ENCODE assay signal across 27 mouse cellular contexts in genomic region chr13:69974835-69975234, GRCm38 (mm10).
"Had no signal": no experiment of that assay in that cellular context is flagged by ENCODE, and none has a peak within 500 bp of the region (broad histone marks: within the 10 kb centered on the region; RNA-seq: fewer than 3 reads in every experiment).

No protein-coding gene starts in this region.

- DNase-seq: cerebellum, adult 9-10 months; cerebellum, adult 9-11 months; cerebellum, postnatal 10 days; cerebellum, postnatal 14 days; cerebellum, postnatal 25 days; cerebellum, postnatal 36 days; embryo, embryonic 11 days; forebrain, postnatal 0 days; gastrocnemius, adult 2 months; gastrocnemius, postnatal 10 days; gastrocnemius, postnatal 14 days; gastrocnemius, postnatal 25 days; gastrocnemius, postnatal 36 days; heart, adult 18-20 months; heart, adult 2 months had no signal

- H3K9me3 ChIP-seq: embryonic facial prominence, embryonic 10.5 days; embryonic facial prominence, embryonic 12.5 days; embryonic facial prominence, embryonic 13.5 days; embryonic facial prominence, embryonic 15.5 days; forebrain, embryonic 10.5 days; forebrain, embryonic 12.5 days; forebrain, embryonic 13.5 days; forebrain, embryonic 15.5 days; heart, embryonic 10.5 days had no signal

- H3K4me1 ChIP-seq: embryonic facial prominence, embryonic 10.5 days; embryonic facial prominence, embryonic 12.5 days; embryonic facial prominence, embryonic 15.5 days; forebrain, embryonic 10.5 days; forebrain, embryonic 12.5 days; forebrain, embryonic 15.5 days; heart, embryonic 10.5 days had no signal

- ATAC-seq: forebrain, embryonic 13.5 days; forebrain, embryonic 14.5 days; forebrain, embryonic 15.5 days; forebrain, embryonic 16.5 days; forebrain, postnatal 0 days had no signal

- H3K9ac ChIP-seq: embryonic facial prominence, embryonic 12.5 days; embryonic facial prominence, embryonic 13.5 days; embryonic facial prominence, embryonic 15.5 days; forebrain, embryonic 12.5 days; forebrain, embryonic 13.5 days; forebrain, embryonic 15.5 days; forebrain, postnatal 0 days had no signal

- H3K27ac ChIP-seq: embryonic facial prominence, embryonic 10.5 days; embryonic facial prominence, embryonic 12.5 days; embryonic facial prominence, embryonic 13.5 days; embryonic facial prominence, embryonic 15.5 days; forebrain, embryonic 10.5 days; forebrain, embryonic 12.5 days; forebrain, embryonic 13.5 days; forebrain, embryonic 15.5 days; gastrocnemius, adult 2 months; heart, adult 2 months; heart, embryonic 10.5 days had no signal

- H3K4me3 ChIP-seq: embryonic facial prominence, embryonic 10.5 days; embryonic facial prominence, embryonic 12.5 days; embryonic facial prominence, embryonic 13.5 days; embryonic facial prominence, embryonic 15.5 days; erythroblast, embryonic 14.5 days; forebrain, embryonic 10.5 days; forebrain, embryonic 12.5 days; forebrain, embryonic 13.5 days; forebrain, embryonic 15.5 days; gastrocnemius, adult 2 months; heart, adult 2 months; heart, embryonic 10.5 days had no signal

- H3K36me3 ChIP-seq: embryonic facial prominence, embryonic 10.5 days; embryonic facial prominence, embryonic 12.5 days; embryonic facial prominence, embryonic 13.5 days; embryonic facial prominence, embryonic 15.5 days; forebrain, embryonic 10.5 days; forebrain, embryonic 12.5 days; forebrain, embryonic 15.5 days; heart, embryonic 10.5 days had no signal

- H3K27me3 ChIP-seq: embryonic facial prominence, embryonic 12.5 days; embryonic facial prominence, embryonic 13.5 days; embryonic facial prominence, embryonic 15.5 days; forebrain, embryonic 12.5 days; forebrain, embryonic 13.5 days; forebrain, embryonic 15.5 days had no signal
